Mouse (Mus musculus) megakaryocyte, embryonic 14.5 days (primary cell): ENCODE data around the gene Itgb3bp.

Experiments used
- FLI1 ChIP-seq: IDR thresholded peaks from 2 replicates; pipeline ENCODE4 v1.6.1; 2012; ENCODE audit warnings: low read length, inconsistent platforms, mixed read lengths
- GATA1 ChIP-seq: IDR thresholded peaks from 3 replicates; pipeline ENCODE4 v1.6.1; 2012; ENCODE audit warnings: mixed read lengths, low read length, inconsistent platforms, borderline replicate concordance

- TF ChIP-seq GATA1 (no peak), FLI1 (no peak)
These were observed 432 bp downstream of the Itgb3bp start, which contains the start of gene Pgm1 for GRCm38 (mm10) chr4:99929149-99929612.
